Comparison of ENCODE assay signal across 8 mouse cellular contexts in the genomic region with DNA sequence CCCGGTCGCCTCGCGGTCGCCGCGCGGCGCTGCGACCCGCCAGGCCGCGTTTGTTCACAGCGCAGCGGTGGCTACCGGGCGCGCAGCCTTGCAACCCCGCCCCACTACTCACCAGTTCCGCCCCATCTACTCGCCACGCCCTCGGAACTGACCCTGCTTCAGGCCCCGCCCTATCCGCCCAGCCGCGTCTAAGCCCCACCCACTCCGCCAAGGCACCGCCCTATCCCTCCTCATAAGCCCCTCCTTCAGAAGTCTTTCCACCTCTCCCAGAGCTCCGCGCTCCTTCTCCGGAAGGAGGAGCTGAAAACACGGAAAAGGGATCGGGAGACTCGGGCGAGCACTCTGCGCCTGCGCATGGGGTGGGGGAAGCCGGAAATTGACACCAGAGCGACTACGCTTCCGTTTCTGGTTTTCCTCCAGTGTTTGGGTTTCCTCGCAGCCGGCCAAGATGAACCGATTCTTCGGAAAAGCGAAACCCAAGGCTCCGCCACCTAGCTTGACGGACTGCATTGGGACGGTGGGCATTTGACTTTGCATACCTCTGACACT. TPM values are rescaled to one million over a fixed set of nuclear protein-coding genes. Genes with fewer than 3 reads are reported as not detected.
DNase-seq lines count a peak whose midpoint lies in the region; ATAC-seq and TF ChIP-seq lines count a peak whose summit lies in the region.

Gene Bag1 (minus strand): TSS at position 135 of the 549 bp plus-strand sequence.
Gene Chmp5 (plus strand): TSS at position 248 of the 549 bp plus-strand sequence.

- 0% methylated on average over 44 of the region's 50 CpGs for WGBS in kidney, embryonic 14.5 days
- WGBS in limb, embryonic 15.5 days, result under 1% methylated on average over 50 of the region's 50 CpGs

- H3K9ac ChIP-seq in kidney, embryonic 14.5 days (ENCODE audit: low read depth, low read length), result peak within 1 kb of the TSS; percentile 75
- peak within 1 kb of the TSS; percentile 93 for H3K9ac ChIP-seq in limb, embryonic 15.5 days

- H3K27me3 ChIP-seq in kidney, embryonic 14.5 days (ENCODE audit: control insufficient read depth, insufficient read depth, low read length), result no peaks in the 10 kb centered on the region
- no peaks in the 10 kb centered on the region for H3K27me3 ChIP-seq in limb, embryonic 15.5 days

- peak; percentile 98 for ATAC-seq in kidney, embryonic 14.5 days (ENCODE audit: low FRiP score, low TSS enrichment)
- peak; percentile 99 for ATAC-seq in limb, embryonic 15.5 days (ENCODE audit: insufficient number of reproducible peaks, low FRiP score, low TSS enrichment, low read depth)

- peak; percentile 98 for DNase-seq in A20 (ENCODE audit: low read depth, low spot score)
- peak; percentile 99 to 100 for DNase-seq in heart, adult 9 months (ENCODE audit: low spot score in 2 of 2)
- peak; percentile 98 to 100 for DNase-seq in monocyte, adult 2 months (ENCODE audit: low read depth in 1 of 2, low spot score in 2 of 2)
- peak; percentile 96 to 97 for DNase-seq in spleen, postnatal 36 days (ENCODE audit: low spot score in 2 of 2)

- peak within 1 kb of the TSS; percentile 85 for H3K4me2 ChIP-seq in kidney, embryonic 14.5 days (replicated peaks; ENCODE audit: low read depth, low read length)
- H3K4me2 ChIP-seq in limb, embryonic 15.5 days, result peak within 1 kb of the TSS; percentile 75

- TF ChIP-seq POLR2A in bone marrow macrophage, adult 2 months (IDR thresholded peaks at IDR 0.05; ENCODE audit: borderline replicate concordance, low read depth, low read length), result peak; percentile 62; the same call in 1 of the 2 replicates
- peak; percentile 83 for TF ChIP-seq POLR2A in embryonic fibroblast, embryonic 13.5 days (IDR thresholded peaks at IDR 0.05; ENCODE audit: low read depth, low read length)

- H3K27ac ChIP-seq in bone marrow macrophage, adult 2 months (ENCODE audit: insufficient read depth, low read depth, low read length), result peak within 1 kb of the TSS; percentile 68
- H3K27ac ChIP-seq in embryonic fibroblast, embryonic 13.5 days (ENCODE audit: insufficient read depth, low read length), result peak within 1 kb of the TSS; percentile 41
- peak within 1 kb of the TSS; percentile 51 for H3K27ac ChIP-seq in kidney, embryonic 14.5 days (ENCODE audit: low read depth, low read length)
- H3K27ac ChIP-seq in limb, embryonic 15.5 days, result peak within 1 kb of the TSS; percentile 90

- no peaks in the 10 kb centered on the region for H3K9me3 ChIP-seq in kidney, embryonic 14.5 days (ENCODE audit: control insufficient read depth, low read length)
- no peaks in the 10 kb centered on the region for H3K9me3 ChIP-seq in limb, embryonic 15.5 days

- H3K4me1 ChIP-seq in bone marrow macrophage, adult 2 months (ENCODE audit: control insufficient read depth, insufficient read depth, low read length), result peaks cover 17% of the 10 kb centered on the region
- 0 out of 2 replicates have a peak, but pooled peaks cover 4% of the 10 kb centered on the region for H3K4me1 ChIP-seq in embryonic fibroblast, embryonic 13.5 days (ENCODE audit: control insufficient read depth, insufficient read depth, low read length)
- peaks cover 19% of the 10 kb centered on the region for H3K4me1 ChIP-seq in kidney, embryonic 14.5 days (ENCODE audit: control insufficient read depth, insufficient read depth, low read length)
- H3K4me1 ChIP-seq in limb, embryonic 15.5 days, result peaks cover 18% of the 10 kb centered on the region; the same call in 1 of the 2 replicates

- H3K36me3 ChIP-seq in kidney, embryonic 14.5 days (ENCODE audit: control insufficient read depth, insufficient read depth, low read length), result peaks cover 53% of the 10 kb centered on the region
- peaks cover 46% of the 10 kb centered on the region for H3K36me3 ChIP-seq in limb, embryonic 15.5 days

- H3K4me3 ChIP-seq in bone marrow macrophage, adult 2 months (ENCODE audit: insufficient read depth, low read length), result peak within 1 kb of the TSS; percentile 89
- H3K4me3 ChIP-seq in embryonic fibroblast, embryonic 13.5 days (ENCODE audit: insufficient read depth, low read length), result peak within 1 kb of the TSS; percentile 85
- peak within 1 kb of the TSS; percentile 63 for H3K4me3 ChIP-seq in kidney, embryonic 14.5 days (ENCODE audit: low read length)
- H3K4me3 ChIP-seq in limb, embryonic 15.5 days, result peak within 1 kb of the TSS; percentile 98

- TF ChIP-seq CTCF in bone marrow macrophage, adult 2 months (IDR thresholded peaks at IDR 0.05; ENCODE audit: low read depth, low read length), result no peak
- TF ChIP-seq CTCF in embryonic fibroblast, embryonic 13.5 days (IDR thresholded peaks at IDR 0.05; ENCODE audit: borderline replicate concordance, insufficient read depth, low read length), result no peak

RNA-seq across cellular contexts. Expression of gene Bag1, which starts in this region (rescaled TPM):
- polyA plus RNA-seq in bone marrow macrophage, adult 2 months (2012; ENCODE audit: insufficient read depth, insufficient read length, missing spikeins), result 141 and 155 TPM in 2 replicates
- polyA plus RNA-seq in embryonic fibroblast, embryonic 13.5 days (2011; ENCODE audit: insufficient read length, low read depth, missing spikeins), result 134 and 147 TPM in 2 replicates
- 235 and 248 TPM in 2 replicates for polyA plus RNA-seq in kidney, embryonic 14.5 days (2014; fragmentation: Nextera tagmentation; extraction: Ambion mirVana)
- 210 and 218 TPM in 2 replicates for polyA plus RNA-seq in limb, embryonic 15.5 days (2015; fragmentation: Nextera tagmentation; extraction: Ambion mirVana)

RNA-seq across cellular contexts. Expression of gene Chmp5, which starts in this region (rescaled TPM):
- 128 and 135 TPM in 2 replicates for polyA plus RNA-seq in bone marrow macrophage, adult 2 months (2012; ENCODE audit: insufficient read depth, insufficient read length, missing spikeins)
- polyA plus RNA-seq in embryonic fibroblast, embryonic 13.5 days (2011; ENCODE audit: insufficient read length, low read depth, missing spikeins), result 118 TPM in 2 replicates
- 113 and 137 TPM in 2 replicates for polyA plus RNA-seq in kidney, embryonic 14.5 days (2014; fragmentation: Nextera tagmentation; extraction: Ambion mirVana)
- 116 and 119 TPM in 2 replicates for polyA plus RNA-seq in limb, embryonic 15.5 days (2015; fragmentation: Nextera tagmentation; extraction: Ambion mirVana)

Comparison
In these comparisons a context has a peak if more than half of its experiments do, and no peak if none do; other contexts are left out.
1. Peak in every context shown above with its lines: DNase-seq, ATAC-seq, H3K4me3 ChIP-seq and H3K27ac ChIP-seq.